Mouse (Mus musculus) mammary gland, adult 2 months (tissue): ENCODE measurements around the gene Camk2n2. TPM values are rescaled to one million over a fixed set of nuclear protein-coding genes. Genes with fewer than 3 reads are reported as not detected.

Experiments used
- polyA plus RNA-seq: library from polyadenylated mRNA; depleted of rRNA; stranded (reverse); fragments of >200 nt; gene quantifications from 2 replicates; pipeline ENCODE4 v1.2.3, GENCODE M21; 2012; ENCODE audit warnings: low replicate concordance; rRNA removed

Gene Camk2n2
- polyA plus RNA-seq, result 3.1 and 3.8 TPM in 2 replicates

GRCm38 (mm10) chr16:20621191-20621990, at the start of gene Camk2n2:
Camk2n2 (minus strand) TSS chr16:20621287.

GRCm38 (mm10) chr16:20668013-20668412, 46.9 kb upstream of the Camk2n2 start, which contains the start of gene Eif4g1:
Eif4g1 (plus strand) TSS chr16:20668313.

GRCm38 (mm10) chr16:20651076-20651946, 30.2 kb upstream of the Camk2n2 start, which contains the start of gene Psmd2:
Psmd2 (plus strand) TSS chr16:20651652.

GRCm38 (mm10) chr16:20629731-20630634, 8.9 kb upstream of the Camk2n2 start, which contains the start of gene Ece2:
Ece2 (plus strand) TSS chr16:20629828.

GRCm38 (mm10) chr16:20611357-20612227, 9.5 kb downstream of the Camk2n2 start, which contains the start of the genes Eef1akmt4, Gm49333 and Alg3:
Eef1akmt4 (plus strand) TSS chr16:20611593.
Gm49333 (plus strand) TSS chr16:20611610.
Alg3 (minus strand) TSS chr16:20611735.

GRCm38 (mm10) chr16:20589366-20589938, 31.6 kb downstream of the Camk2n2 start, which contains the start of gene Vwa5b2:
Vwa5b2 (plus strand) TSS chr16:20589471.

Other genes starting within 250 kb of the Camk2n2 start
- gene Abcc5, start 194.9 kb downstream of the Camk2n2 start, polyA plus RNA-seq, result 73.3 and 146 TPM in 2 replicates
- 21.0 and 31.7 TPM in 2 replicates for gene Eif2b5, start 122.5 kb downstream of the Camk2n2 start, polyA plus RNA-seq
- gene Dvl3, start 104.3 kb downstream of the Camk2n2 start, polyA plus RNA-seq, result 28.1 and 40.9 TPM in 2 replicates
- gene Ap2m1, start 85.8 kb downstream of the Camk2n2 start, polyA plus RNA-seq, result 358 and 433 TPM in 2 replicates
- 36.3 and 59.9 TPM in 2 replicates for gene Abcf3, start 72.7 kb downstream of the Camk2n2 start, polyA plus RNA-seq
- 0.07 and 0.08 TPM in 2 replicates for gene Vwa5b2, start 31.8 kb downstream of the Camk2n2 start, polyA plus RNA-seq
- gene Eef1akmt4, start 9.7 kb downstream of the Camk2n2 start, polyA plus RNA-seq, result 11.1 and 19.6 TPM in 2 replicates
- 0.11 TPM in 1 of 2 replicates, not detected in the other for gene Gm49333, start 9.7 kb downstream of the Camk2n2 start, polyA plus RNA-seq
- gene Alg3, start 9.6 kb downstream of the Camk2n2 start, polyA plus RNA-seq, result 21.7 and 34.6 TPM in 2 replicates
- gene Ece2, start 8.5 kb upstream of the Camk2n2 start, polyA plus RNA-seq, result 0.39 and 0.80 TPM in 2 replicates
- gene Psmd2, start 30.4 kb upstream of the Camk2n2 start, polyA plus RNA-seq, result 56.1 and 124 TPM in 2 replicates
- 561 and 704 TPM in 2 replicates for gene Eif4g1, start 47.0 kb upstream of the Camk2n2 start, polyA plus RNA-seq
- 12.4 and 13.4 TPM in 2 replicates for gene Fam131a, start 72.0 kb upstream of the Camk2n2 start, polyA plus RNA-seq
- 8.1 and 18.2 TPM in 2 replicates for gene Polr2h, start 96.4 kb upstream of the Camk2n2 start, polyA plus RNA-seq
- gene Clcn2, start 96.5 kb upstream of the Camk2n2 start, polyA plus RNA-seq, result 19.8 and 20.9 TPM in 2 replicates
- gene Chrd, start 111.8 kb upstream of the Camk2n2 start, polyA plus RNA-seq, result 15.3 and 17.7 TPM in 2 replicates
- gene Thpo, start 113.2 kb upstream of the Camk2n2 start, polyA plus RNA-seq, result 3.8 and 7.6 TPM in 2 replicates